Mouse (Mus musculus): ENCODE data around the gene Atxn1l. TPM values are rescaled to one million over a fixed set of nuclear protein-coding genes. Genes with fewer than 3 reads are reported as not detected.

Gene Atxn1l
- polyA plus RNA-seq, 1 experiment from 2014 or later: 4.6 TPM

DNA sequence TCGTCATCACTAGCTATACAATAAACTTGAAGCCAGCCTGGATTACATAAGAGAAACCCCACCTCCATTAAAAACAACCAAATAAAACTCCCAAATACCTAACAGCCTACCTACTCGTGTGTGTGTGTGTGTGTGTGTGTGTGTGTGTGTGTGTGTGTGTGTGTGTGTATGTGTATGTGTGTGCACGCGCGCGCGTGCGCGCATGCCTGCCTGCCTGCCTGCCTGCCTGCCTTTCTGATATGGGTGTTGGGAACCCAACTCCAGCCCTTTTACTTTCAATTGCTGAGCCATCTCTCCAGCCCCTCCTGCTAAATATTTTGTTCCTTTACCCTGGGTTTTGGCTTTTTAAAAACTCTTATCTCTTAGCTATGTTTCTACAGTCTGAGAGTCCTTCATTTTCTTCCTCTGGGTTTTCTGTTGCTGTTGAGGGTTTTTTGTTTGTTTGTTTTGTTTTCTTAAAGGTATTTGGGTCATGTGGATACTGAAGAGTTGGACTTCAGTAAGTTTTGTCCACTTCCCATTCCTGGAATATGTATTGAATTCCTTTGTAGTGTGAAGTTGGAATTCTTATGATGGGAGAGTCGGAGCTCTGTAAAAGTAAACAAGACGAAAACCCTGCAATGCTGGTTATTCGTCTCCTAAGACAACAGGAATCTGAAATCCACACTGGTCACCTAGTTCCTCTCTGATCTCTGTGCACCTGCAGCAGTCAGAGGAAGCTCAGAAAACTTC is 10.1 kb upstream of the Atxn1l start:
- no peaks in the 10 kb centered on the region for H3K36me3 ChIP-seq (replicated peaks; ENCODE audit: control insufficient read depth, insufficient read depth)
- no peak overlapping the region for H3K4me3 ChIP-seq (replicated peaks; ENCODE audit: low read length)
- H3K9ac ChIP-seq: no peak overlapping the region
- no peak overlapping the region for H3K27ac ChIP-seq
- no peak overlapping the region for H3K4me2 ChIP-seq (replicated peaks)
- H3K9me3 ChIP-seq (ENCODE audit: control insufficient read depth, low read length): no peaks in the 10 kb centered on the region
- ATAC-seq (ENCODE audit: low FRiP score): no peak
- no peak for DNase-seq (ENCODE audit: low spot score)
- 88% methylated on average over 12 of the region's 12 CpGs for WGBS
- no peaks in the 10 kb centered on the region for H3K27me3 ChIP-seq (ENCODE audit: control insufficient read depth, insufficient read depth, low read length)
- no peaks in the 10 kb centered on the region for H3K4me1 ChIP-seq (replicated peaks; ENCODE audit: control insufficient read depth, insufficient read depth, low read length)

DNA sequence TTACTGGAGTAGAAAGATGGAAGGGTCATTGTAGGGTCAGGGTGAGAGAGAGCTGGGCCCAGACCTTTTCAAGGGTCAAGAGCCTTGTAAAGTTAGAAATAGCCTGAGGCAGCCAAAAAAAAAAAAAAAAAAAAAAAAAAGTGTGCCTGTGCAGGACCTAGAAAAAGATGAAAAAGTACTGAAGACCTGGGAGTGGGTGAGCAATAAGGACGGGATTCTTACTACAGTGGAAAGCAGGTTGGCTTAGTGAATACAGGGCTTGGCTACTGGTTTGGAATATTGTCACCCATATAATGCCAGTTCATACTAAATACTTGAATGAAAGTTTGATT is 476 bp upstream of the Atxn1l start:
- Histone ChIP-seq H3K9me3 (ENCODE audit: control insufficient read depth, low read length) (no peaks in the 10 kb centered on the region), H3K27ac (peak overlapping the region; percentile 72; the same call in 1 of the 2 replicates), H3K4me1 (replicated peaks; ENCODE audit: control insufficient read depth, insufficient read depth, low read length) (peaks cover 12% of the 10 kb centered on the region), H3K36me3 (replicated peaks; ENCODE audit: control insufficient read depth, insufficient read depth) (peaks cover 16% of the 10 kb centered on the region), H3K27me3 (ENCODE audit: control insufficient read depth, insufficient read depth, low read length) (no peaks in the 10 kb centered on the region), H3K9ac (peak overlapping the region; percentile 85; the same call in 1 of the 2 replicates), H3K4me3 (replicated peaks; ENCODE audit: low read length) (peak overlapping the region; percentile 99), H3K4me2 (replicated peaks) (peak overlapping the region; percentile 67)
- no peak for DNase-seq (ENCODE audit: low spot score)
- no peak; the same call in 1 of the 2 replicates for ATAC-seq (ENCODE audit: low FRiP score)
- 91% methylated on average over 1 of the region's 1 CpGs for WGBS

DNA sequence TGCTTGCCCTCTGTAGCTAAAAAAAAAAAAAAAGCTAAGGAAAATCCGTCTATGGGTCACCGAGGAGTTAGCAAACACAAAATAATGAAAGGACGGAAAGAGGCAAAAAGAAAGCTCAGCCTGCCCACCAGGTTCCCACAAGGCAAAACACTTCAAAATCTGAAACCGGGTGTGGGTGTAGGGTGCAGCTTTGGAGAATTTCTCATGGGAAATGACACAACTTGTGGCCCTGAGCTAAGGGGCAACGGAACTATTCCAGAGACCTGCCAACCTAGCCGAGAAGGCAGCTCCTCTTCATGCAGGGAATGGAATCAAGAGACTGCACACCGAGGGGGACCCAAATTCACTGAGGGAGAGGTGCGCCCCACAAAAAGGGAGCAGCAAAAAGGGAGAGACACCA is 720 bp downstream of the Atxn1l start:
- Histone ChIP-seq H3K27ac (peak overlapping the region; percentile 72; the same call in 1 of the 2 replicates), H3K9ac (peak overlapping the region; percentile 85), H3K4me1 (replicated peaks; ENCODE audit: control insufficient read depth, insufficient read depth, low read length) (peaks cover 12% of the 10 kb centered on the region), H3K27me3 (ENCODE audit: control insufficient read depth, insufficient read depth, low read length) (no peaks in the 10 kb centered on the region), H3K9me3 (ENCODE audit: control insufficient read depth, low read length) (no peaks in the 10 kb centered on the region), H3K4me2 (replicated peaks) (peak overlapping the region; percentile 67), H3K4me3 (replicated peaks; ENCODE audit: low read length) (peak overlapping the region; percentile 99), H3K36me3 (replicated peaks; ENCODE audit: control insufficient read depth, insufficient read depth) (peaks cover 28% of the 10 kb centered on the region)
- ATAC-seq (ENCODE audit: low FRiP score) (no peak), DNase-seq (ENCODE audit: low spot score) (no peak)
- 13% methylated on average over 8 of the region's 8 CpGs for WGBS

DNA sequence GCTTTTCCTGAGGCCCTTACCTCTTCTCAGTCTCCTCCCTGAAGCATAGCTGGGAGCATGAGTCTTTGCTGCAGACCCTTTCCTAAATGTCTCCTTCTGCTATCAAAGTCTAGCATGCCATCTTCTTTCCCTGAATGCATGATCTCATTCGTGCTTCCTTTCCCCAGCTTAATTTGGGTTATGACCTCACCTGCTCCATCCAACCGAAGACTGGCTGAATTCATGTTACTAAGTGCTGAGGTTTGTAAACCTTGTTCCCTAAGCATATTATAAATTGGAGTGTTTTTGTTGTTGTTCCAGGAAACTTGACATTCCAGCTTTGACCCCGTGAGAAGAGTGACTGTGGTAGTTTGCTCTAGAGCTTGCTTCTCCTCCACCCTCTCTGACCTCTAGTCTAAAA is 3.5 kb downstream of the Atxn1l start:
- Histone ChIP-seq H3K27me3 (ENCODE audit: control insufficient read depth, insufficient read depth, low read length) (no peaks in the 10 kb centered on the region), H3K36me3 (replicated peaks; ENCODE audit: control insufficient read depth, insufficient read depth) (peaks cover 52% of the 10 kb centered on the region), H3K27ac (no peak overlapping the region), H3K4me1 (replicated peaks; ENCODE audit: control insufficient read depth, insufficient read depth, low read length) (peaks cover 12% of the 10 kb centered on the region), H3K4me2 (replicated peaks) (no peak overlapping the region), H3K9me3 (ENCODE audit: control insufficient read depth, low read length) (no peaks in the 10 kb centered on the region), H3K4me3 (replicated peaks; ENCODE audit: low read length) (no peak overlapping the region), H3K9ac (no peak overlapping the region)
- DNase-seq (ENCODE audit: low spot score): peak; percentile 22
- ATAC-seq (ENCODE audit: low FRiP score): no peak
- 88% methylated on average over 3 of the region's 3 CpGs for WGBS

DNA sequence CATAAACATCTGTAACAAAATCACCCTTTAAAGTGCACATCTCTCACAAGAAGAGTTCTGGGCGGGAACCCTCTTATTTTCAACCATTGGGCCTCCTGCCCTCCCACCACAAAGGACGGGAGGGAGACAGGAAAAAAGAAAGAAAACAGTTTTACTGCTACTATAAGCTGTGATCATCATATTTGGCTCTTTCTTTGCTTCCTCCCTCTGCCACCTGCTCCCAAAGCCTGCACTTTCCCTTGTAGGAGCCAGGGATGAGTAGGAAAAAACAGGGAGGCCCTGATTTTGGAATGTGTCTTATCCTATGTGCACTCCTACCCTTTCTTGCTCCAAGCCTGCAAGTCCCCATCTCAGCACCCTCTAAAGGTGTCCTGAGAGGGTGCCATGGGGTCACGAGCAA is 6.5 kb downstream of the Atxn1l start:
- Histone ChIP-seq H3K4me3 (replicated peaks; ENCODE audit: low read length) (no peak overlapping the region), H3K27ac (no peak overlapping the region), H3K36me3 (replicated peaks; ENCODE audit: control insufficient read depth, insufficient read depth) (peaks cover 78% of the 10 kb centered on the region), H3K4me1 (replicated peaks; ENCODE audit: control insufficient read depth, insufficient read depth, low read length) (peaks cover 3% of the 10 kb centered on the region; the same call in 1 of the 2 replicates), H3K9me3 (ENCODE audit: control insufficient read depth, low read length) (no peaks in the 10 kb centered on the region), H3K4me2 (replicated peaks) (no peak overlapping the region), H3K9ac (no peak overlapping the region), H3K27me3 (ENCODE audit: control insufficient read depth, insufficient read depth, low read length) (no peaks in the 10 kb centered on the region)
- ATAC-seq (ENCODE audit: low FRiP score) (no peak), DNase-seq (ENCODE audit: low spot score) (peak; percentile 12)
- 84% methylated on average over 3 of the region's 3 CpGs for WGBS

DNA sequence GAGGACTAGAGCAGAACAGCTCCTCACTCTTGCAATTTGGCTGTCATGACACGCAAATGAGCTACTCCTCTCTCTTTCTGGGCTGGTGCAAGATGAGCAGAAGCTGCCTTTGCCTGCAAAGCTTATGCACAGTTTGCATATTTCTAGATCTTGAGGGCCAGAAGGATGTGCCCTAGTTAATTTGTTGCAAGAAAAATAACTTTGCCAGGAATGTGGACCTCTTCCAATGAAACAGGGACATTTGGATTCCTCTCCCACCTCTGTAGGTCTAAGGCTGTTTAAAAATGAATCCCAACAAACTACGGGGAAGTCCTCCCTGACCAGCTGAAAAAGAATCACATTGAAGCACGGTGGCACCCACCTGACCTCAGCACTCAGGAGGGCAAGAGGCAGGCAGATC is 12.4 kb downstream of the Atxn1l start:
- H3K27ac ChIP-seq: no peak overlapping the region
- H3K36me3 ChIP-seq (replicated peaks; ENCODE audit: control insufficient read depth, insufficient read depth): peaks cover 96% of the 10 kb centered on the region
- H3K27me3 ChIP-seq (ENCODE audit: control insufficient read depth, insufficient read depth, low read length): no peaks in the 10 kb centered on the region
- no peak overlapping the region for H3K4me3 ChIP-seq (replicated peaks; ENCODE audit: low read length)
- H3K4me1 ChIP-seq (replicated peaks; ENCODE audit: control insufficient read depth, insufficient read depth, low read length): no peaks in the 10 kb centered on the region
- ATAC-seq (ENCODE audit: low FRiP score): no peak
- WGBS: 88% methylated on average over 3 of the region's 3 CpGs
- no peak overlapping the region for H3K9ac ChIP-seq
- H3K4me2 ChIP-seq (replicated peaks): no peak overlapping the region
- no peaks in the 10 kb centered on the region for H3K9me3 ChIP-seq (ENCODE audit: control insufficient read depth, low read length)
- no peak for DNase-seq (ENCODE audit: low spot score)

DNA sequence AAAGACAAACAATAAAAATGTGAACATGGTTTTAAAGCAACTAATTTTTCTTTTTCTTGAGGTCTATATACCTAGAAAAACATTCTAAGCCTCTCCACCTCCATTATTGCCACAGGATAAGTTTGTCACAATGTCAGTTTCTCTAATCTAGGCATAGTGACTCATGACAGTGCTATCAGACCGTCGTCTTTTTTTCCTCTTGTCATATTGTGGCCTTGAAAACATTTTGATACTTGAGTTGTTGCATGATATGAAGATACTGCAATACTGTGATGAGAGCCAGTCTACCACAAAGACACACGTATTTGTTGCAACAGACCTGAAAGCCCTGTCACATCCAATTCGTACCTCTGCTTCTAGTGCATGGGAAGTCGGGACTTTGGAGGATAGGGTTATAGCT is 22.6 kb downstream of the Atxn1l start:
- H3K4me2 ChIP-seq (replicated peaks): no peak overlapping the region
- 94% methylated on average over 5 of the region's 5 CpGs for WGBS
- no peak for ATAC-seq (ENCODE audit: low FRiP score)
- H3K9me3 ChIP-seq (ENCODE audit: control insufficient read depth, low read length): no peaks in the 10 kb centered on the region
- no peaks in the 10 kb centered on the region for H3K4me1 ChIP-seq (replicated peaks; ENCODE audit: control insufficient read depth, insufficient read depth, low read length)
- no peak overlapping the region for H3K9ac ChIP-seq
- DNase-seq (ENCODE audit: low spot score): no peak
- H3K36me3 ChIP-seq (replicated peaks; ENCODE audit: control insufficient read depth, insufficient read depth): peaks cover 97% of the 10 kb centered on the region
- H3K27ac ChIP-seq: no peak overlapping the region
- no peaks in the 10 kb centered on the region for H3K27me3 ChIP-seq (ENCODE audit: control insufficient read depth, insufficient read depth, low read length)
- H3K4me3 ChIP-seq (replicated peaks; ENCODE audit: low read length): no peak overlapping the region

DNA sequence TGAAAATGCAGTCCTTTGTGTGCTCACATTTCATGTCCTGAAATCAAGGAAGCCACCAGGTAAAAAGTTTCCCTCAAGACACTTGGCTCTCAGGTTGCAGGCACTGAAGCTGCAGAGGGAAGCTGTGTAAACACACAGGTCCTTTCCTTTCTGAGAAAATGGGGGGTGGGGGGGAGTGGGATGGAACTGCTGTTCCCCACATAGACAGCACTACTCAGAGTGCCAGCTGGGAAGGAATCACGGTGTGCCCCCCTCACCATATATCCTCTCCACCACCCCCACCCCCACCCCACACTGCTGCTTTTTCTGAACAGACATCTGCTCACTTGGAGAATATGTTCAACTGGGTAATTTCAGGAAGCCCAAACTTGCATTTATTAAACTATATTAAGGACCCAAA is 25.0 kb downstream of the Atxn1l start:
- Histone ChIP-seq H3K4me2 (replicated peaks) (no peak overlapping the region), H3K9ac (no peak overlapping the region), H3K27ac (no peak overlapping the region), H3K4me3 (replicated peaks; ENCODE audit: low read length) (no peak overlapping the region), H3K27me3 (ENCODE audit: control insufficient read depth, insufficient read depth, low read length) (no peaks in the 10 kb centered on the region), H3K36me3 (replicated peaks; ENCODE audit: control insufficient read depth, insufficient read depth) (peaks cover 97% of the 10 kb centered on the region), H3K4me1 (replicated peaks; ENCODE audit: control insufficient read depth, insufficient read depth, low read length) (peaks cover 13% of the 10 kb centered on the region), H3K9me3 (ENCODE audit: control insufficient read depth, low read length) (no peaks in the 10 kb centered on the region)
- DNase-seq (ENCODE audit: low spot score) (no peak), ATAC-seq (ENCODE audit: low FRiP score) (no peak)
- WGBS: 90% methylated on average over 1 of the region's 1 CpGs

DNA sequence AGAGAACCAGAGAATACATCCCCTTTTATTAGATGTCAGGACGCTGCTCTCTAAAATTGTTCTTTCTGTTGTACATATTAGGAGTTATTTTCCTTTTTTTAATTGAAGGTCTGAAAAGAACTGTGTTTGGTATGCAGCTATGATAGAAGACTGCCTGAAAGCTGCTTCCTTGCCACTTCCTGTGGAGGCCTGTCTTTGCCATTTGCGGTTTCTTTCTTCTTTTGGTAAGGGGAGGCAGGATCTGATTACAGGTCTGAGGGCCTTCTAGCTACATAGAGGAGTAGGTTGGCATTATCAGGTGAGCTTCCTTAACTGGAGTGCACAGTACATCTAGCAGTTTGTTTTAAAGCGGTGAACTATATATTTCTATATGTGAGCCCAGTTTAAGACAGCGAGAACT is 29.6 kb downstream of the Atxn1l start:
- H3K27ac ChIP-seq: no peak overlapping the region
- peak overlapping the region; percentile 76 for H3K4me2 ChIP-seq (replicated peaks)
- no peak for DNase-seq (ENCODE audit: low spot score)
- H3K9ac ChIP-seq: 0 out of 2 replicates have a peak overlapping the region, but pooled peaks have one; percentile 8
- H3K4me1 ChIP-seq (replicated peaks; ENCODE audit: control insufficient read depth, insufficient read depth, low read length): peaks cover 29% of the 10 kb centered on the region
- no peaks in the 10 kb centered on the region for H3K27me3 ChIP-seq (ENCODE audit: control insufficient read depth, insufficient read depth, low read length)
- ATAC-seq (ENCODE audit: low FRiP score): no peak
- WGBS: 97% methylated on average over 4 of the region's 4 CpGs
- H3K4me3 ChIP-seq (replicated peaks; ENCODE audit: low read length): 0 out of 2 replicates have a peak overlapping the region, but pooled peaks have one; percentile 94
- H3K36me3 ChIP-seq (replicated peaks; ENCODE audit: control insufficient read depth, insufficient read depth): peaks cover 55% of the 10 kb centered on the region
- no peaks in the 10 kb centered on the region for H3K9me3 ChIP-seq (ENCODE audit: control insufficient read depth, low read length)

DNA sequence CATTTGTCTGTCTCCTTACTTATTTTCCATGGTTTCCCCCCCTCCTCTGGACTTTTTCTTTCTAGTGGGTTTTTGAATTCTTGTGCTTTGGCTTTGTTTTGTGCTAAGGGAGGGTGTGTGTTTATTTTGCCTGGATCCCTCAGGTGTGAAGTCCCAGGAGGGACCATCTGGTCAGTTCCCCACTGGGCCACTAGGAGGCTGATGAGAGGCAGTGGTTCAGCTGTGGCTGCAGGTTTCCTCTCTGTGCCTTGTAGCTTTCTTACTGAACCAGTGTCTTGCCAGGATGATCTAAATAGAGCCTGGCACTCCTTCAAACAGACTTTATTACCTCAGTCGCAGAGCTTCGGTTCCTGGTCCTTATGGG is 30.7 kb downstream of the Atxn1l start:
- Histone ChIP-seq H3K27me3 (ENCODE audit: control insufficient read depth, insufficient read depth, low read length) (no peaks in the 10 kb centered on the region), H3K4me3 (replicated peaks; ENCODE audit: low read length) (peak overlapping the region; percentile 94), H3K4me2 (replicated peaks) (peak overlapping the region; percentile 76), H3K36me3 (replicated peaks; ENCODE audit: control insufficient read depth, insufficient read depth) (peaks cover 45% of the 10 kb centered on the region), H3K27ac (no peak overlapping the region), H3K9me3 (ENCODE audit: control insufficient read depth, low read length) (no peaks in the 10 kb centered on the region), H3K4me1 (replicated peaks; ENCODE audit: control insufficient read depth, insufficient read depth, low read length) (peaks cover 29% of the 10 kb centered on the region), H3K9ac (peak overlapping the region; percentile 100)
- ATAC-seq (ENCODE audit: low FRiP score): no peak
- peak; percentile 73 for DNase-seq (ENCODE audit: low spot score)
- 19% methylated on average over 2 of the region's 2 CpGs for WGBS
